Mouse (Mus musculus): ENCODE measurements around the gene Myo18b.

The Myo18b gene

DNA sequence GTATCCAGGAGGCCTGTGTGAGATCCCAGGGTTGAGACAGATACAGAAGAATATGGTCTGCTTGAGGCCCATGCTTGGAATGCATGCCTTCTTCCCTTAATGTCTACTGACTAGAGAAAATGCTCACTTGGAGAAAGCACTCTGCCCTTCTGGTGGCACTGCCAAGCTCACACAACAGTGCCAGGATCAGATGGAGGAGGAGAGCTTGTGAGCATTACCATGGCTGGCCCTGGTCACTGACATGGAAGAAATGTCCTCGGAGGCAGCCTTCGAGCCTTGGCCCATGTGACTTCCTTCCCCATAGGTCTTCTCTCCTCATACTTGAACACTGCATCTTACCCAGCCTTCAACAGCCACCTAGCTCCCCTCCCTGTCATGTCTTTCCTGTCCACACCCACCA is 216.9 kb downstream of the Myo18b start:
- DNase-seq (ENCODE audit: low read depth, low spot score): no peak

DNA sequence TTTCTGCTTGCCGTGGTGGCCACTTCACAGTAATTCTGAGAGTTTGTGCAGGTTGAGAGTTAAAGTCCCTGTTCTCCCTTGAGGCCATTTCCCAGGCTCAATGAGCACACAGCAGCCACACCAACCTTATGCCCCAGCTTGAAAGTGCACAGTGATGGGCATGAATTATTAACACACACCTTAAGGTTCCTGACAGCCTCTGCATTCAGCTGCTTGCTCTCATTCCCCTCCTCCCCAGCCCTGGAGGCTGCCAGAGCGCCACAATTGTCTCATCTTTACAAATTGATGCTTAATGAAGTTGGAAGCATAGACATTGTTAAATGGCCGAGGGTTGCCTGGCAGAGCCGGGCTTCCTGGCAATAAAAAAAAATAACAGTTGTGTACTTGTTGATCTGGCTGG is 218.0 kb downstream of the Myo18b start:
- no peak for DNase-seq (ENCODE audit: low read depth, low spot score)

DNA sequence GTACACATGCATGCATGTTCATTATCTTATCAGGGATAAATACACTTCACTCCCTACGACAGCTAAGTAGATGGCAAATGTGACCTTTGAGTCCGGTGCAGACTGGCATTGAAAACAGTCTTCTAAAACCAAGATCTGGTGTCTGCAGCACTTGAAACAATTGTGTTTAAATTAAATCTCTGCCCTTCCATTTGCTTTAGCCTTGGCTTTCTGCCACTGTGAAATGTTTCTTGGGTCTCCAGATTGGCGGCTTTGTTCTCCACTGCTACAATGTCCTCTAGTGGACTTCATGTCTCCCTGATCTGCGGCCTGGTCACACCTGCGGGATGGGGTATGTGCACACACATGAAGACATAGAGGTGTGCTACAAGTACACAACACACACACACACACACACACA is 221.4 kb downstream of the Myo18b start:
- no peak for DNase-seq (ENCODE audit: low read depth, low spot score)

DNA sequence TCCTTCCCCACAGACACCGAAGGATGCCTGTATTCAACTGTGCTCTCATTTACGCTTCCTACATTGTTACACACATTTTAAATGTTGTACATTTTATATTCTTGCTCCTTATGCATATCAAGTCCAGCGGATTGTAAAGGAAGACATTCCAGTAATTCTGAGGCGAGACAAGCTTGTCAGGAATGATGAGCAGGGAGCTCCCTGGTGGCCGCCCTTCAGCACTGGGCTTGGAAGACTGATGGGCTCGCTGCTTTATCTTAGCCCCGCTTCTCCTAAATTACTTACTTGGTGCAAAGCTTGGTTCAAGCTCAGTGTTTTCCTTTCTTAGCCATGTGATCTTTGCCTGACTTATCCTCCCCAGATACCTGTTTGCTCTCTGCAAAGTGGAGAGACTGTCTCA is 223.7 kb downstream of the Myo18b start:
- no peak for DNase-seq (ENCODE audit: low read depth, low spot score)

DNA sequence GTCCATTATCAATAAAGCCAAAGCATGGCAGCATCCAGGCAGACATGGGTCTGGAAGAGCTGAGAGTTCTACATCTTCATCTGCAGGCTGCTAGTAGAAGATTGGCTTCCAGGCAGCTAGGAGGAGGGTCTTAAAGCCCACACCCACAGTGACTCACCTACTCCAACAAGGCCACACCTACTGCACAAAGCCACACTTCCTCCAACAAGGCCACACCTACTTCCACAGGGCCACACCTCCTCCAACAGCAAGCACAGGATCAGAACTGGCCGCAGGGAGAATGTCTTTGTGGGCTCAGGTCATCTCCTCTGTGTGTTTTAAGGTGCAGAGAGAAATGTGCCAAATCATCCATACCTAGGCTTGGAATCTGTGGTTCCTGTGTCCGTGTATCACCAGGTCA is 224.2 kb downstream of the Myo18b start:
- DNase-seq (ENCODE audit: low read depth, low spot score): no peak

DNA sequence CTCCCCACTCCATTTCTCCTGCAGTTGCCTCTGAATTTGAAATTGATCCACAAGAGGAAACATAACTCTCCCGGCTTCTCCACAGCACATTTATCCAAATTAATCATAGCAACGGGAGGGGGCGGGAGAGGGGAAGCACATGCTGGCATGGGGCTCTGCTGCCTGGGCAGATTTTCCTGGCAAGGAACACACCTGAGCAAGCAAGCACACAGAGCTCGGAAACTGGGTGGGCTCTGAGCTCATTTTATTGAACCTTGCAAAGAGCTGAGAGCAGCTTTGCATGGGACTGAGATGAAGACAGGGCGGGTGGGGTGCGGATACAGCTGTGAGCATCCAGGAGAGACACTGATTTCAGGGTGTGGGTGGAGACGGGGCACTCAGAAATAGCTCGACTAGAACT is 229.0 kb downstream of the Myo18b start:
- peak; percentile 77 for DNase-seq (ENCODE audit: low read depth, low spot score)

DNA sequence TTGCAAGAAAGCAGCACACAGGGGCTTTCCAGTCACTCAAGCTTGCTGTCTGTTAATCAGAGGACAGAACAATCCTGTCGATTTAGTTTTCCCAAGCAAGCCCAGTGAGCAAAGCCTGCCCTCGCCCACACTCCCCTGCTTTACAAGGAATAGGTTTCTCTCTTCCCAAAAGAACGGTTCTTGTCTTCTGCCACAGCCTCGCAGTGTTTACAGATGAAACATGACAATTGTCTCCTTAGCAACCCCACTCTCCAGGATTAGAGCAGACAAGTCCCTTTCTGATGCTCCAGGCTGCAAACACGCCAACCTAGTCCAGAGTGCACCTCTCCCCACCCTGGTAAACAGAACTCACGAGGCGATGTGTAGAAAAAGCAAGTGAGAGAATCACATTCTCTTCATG is 230.5 kb downstream of the Myo18b start:
- peak; percentile 72 for DNase-seq (ENCODE audit: low read depth, low spot score)

DNA sequence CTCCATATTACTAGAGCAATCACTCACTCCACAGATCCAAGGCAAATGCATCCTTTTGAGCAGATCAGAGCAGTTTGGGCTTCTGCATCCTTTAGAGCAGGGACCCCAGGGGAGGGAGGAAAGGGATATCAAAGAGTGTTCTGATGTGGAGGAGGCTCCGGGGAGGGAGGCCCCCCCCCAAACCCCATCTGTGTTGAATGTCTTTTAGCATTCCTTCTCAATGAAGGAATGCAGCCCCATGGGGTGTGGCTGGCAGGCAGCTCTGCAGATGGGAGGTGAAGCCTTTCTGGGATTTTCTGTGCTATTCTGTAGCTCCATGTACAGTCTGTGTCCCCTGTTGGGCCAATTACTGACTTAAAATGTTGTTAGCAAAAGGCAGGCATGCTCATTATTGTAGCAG is 232.5 kb downstream of the Myo18b start:
- peak; percentile 23 for DNase-seq (ENCODE audit: low read depth, low spot score)

DNA sequence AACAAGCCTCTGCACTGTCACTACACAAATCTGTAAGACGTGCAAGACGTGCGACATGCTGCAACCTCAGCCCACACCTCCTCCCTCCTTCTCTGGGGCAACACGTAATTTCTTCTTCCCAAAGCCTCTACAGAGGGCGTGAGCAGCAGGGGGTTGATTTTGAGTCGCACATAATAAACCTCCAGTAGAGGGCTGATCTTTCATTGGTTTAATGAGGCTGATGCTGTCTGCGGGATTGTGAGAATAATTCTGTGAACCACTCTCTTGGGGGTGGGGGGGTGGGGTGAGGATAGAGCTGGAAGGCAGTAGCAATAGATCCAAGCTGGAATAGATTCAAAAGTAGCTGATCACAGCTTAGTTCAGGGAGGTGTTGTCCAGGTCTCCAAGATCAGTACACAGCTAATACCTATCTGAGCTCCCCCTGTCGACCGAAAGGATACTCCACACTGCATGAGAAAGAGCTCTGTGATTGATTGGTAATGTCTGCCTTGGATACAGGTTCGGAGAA is 235.2 kb downstream of the Myo18b start:
- DNase-seq (ENCODE audit: low read depth, low spot score): peak; percentile 81

DNA sequence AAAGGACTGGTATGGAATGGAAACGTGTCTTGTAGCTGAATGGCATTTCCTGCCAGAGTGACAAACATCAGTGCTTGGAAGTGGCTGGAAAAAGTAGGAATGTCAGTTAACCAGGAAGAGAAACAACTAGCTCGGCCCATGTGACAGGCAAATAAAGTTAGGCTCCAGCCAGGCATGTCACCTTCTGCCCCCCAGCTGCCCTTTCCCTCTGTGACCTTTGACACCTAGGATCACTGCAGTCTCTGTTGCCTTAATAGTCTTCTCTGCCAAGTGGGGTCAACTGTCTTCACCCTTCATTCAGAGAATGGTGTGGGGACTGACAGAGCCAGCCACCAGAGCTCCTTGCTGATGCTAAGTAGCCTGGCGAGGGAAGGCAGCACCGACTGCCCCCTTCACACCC is 236.9 kb downstream of the Myo18b start:
- no peak for DNase-seq (ENCODE audit: low read depth, low spot score)

DNA sequence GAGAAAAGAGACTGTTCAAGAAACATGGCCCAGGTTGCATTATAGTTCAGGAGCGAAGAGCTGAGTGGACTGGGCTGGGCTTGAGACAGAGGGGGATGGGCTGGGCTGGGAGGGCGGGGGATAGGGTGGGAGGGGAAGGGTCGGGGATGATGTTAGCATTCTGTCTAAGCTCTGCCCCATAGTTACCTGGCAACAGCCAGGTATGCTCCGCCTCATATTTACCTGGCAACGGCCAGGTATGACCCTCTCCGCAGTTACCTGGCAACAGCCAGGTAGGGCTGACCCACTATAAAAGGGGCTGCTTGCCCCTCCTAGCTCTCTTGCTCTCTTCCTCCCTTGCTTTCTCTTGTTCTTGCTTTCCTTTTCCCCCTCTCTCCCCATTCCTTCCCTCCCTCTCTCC is 239.4 kb downstream of the Myo18b start:
- DNase-seq (ENCODE audit: low read depth, low spot score): no peak

DNA sequence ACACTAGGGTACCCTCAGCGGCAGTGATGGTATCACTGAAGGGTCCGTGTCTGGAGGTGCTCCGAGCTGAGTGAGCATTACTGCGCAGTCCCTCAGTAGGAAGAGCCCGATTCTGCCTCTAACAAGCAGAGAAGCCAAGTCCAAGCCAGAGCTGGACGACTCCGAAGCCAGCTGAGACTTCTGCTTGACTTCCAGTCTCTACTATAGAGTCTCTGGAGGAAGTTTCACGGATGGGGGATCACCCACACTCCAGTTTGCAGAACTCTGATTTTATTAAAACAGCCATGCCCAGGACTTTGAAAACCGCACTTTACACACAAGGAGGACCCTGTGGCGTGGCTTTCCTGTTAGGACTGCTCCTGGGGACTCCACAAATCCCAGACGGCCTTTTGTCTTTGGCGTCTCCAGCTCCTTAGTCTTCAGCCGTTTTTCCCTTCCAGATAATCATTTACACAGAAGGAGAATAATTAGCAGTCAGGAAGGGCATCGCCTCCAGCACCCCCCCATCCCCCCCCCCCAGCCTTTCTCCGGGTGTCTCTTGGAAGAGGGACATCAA is 240.1 kb downstream of the Myo18b start:
- no peak for DNase-seq (ENCODE audit: low read depth, low spot score)

DNA sequence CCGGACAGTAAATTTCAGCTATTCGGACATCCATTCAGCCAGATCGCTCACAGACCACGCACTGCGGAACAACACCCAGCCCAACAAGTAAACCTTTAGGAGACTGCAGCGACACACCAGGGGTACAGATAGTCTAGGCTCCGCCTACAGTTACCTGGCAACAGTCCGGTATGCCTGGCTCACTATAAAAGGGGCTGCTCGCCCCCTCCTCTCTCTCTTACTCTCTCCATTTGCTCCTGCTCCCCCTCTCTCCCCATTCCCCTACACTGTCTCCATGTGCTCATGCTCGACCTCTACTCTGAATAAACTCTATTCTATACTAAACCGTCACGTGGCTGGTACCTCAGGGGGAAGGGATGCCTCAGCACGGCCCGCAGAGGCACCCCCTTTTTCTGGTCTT is 240.6 kb downstream of the Myo18b start:
- no peak for DNase-seq (ENCODE audit: low read depth, low spot score)

DNA sequence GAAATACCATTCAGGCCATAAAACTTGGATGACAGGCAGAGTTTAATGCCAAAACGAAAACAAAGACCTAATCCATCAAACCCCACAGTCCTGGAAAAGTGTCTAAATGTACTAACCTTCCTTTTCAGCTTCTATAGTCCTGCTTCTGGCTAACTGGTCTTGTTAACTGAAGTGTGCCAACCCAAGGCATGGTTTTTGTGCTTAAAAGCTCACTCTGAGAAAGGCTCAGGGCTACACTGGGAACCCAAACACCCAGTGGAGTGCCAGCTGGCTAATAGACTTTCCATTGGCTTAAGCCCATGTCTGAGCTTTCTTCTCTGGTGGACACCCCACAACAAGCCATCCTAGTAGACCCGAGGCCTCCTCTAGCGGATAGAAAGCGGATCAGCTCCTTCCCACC is 244.1 kb downstream of the Myo18b start:
- no peak for DNase-seq (ENCODE audit: low read depth, low spot score)

DNA sequence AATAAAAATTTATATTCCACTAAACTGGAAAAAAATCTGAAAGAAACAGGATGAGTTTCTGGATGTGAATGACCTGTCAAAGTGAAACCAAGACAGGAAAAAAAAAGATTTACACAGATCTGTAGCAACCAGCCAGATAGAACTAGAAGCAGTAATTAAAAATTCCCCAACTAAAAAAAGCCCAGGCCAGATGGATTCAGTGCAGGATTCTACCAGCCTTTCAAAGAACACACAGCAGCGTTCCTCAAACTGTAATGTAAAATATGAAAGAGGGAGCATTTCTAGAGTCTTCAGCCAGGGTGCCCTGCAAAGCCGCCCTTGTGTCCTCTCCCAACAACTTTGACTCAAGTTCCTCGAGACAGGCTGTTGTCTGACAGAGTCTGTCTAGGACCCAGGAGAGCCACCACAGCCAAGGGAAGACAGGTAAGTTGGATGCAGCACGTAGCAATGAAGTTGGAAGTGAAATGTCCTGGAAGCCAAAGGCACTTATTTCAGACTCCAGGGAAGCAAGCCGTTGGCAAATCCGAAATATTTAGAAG is 246.9 kb downstream of the Myo18b start:
- DNase-seq (ENCODE audit: low read depth, low spot score): peak; percentile 69

DNA sequence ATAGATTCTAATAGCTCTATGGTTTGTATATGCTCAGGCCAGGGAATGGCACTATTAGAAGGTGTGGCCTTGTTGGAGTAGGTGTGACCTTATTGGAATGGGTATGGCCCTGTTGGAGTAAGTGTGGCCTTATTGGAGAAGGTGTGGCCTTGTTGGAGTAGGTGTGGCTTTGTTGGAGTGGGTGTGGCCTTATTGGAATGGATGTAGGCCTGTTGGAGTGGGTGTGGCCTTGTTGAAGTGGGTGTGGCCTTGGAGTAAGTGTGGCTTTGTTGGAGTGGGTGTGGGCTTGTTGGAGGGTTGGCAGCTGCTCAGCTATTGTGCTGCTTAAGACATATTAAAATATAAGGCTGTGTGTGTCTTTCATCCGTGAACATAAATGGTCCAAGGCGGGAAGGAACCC is 249.3 kb downstream of the Myo18b start:
- DNase-seq (ENCODE audit: low read depth, low spot score): no peak

DNA sequence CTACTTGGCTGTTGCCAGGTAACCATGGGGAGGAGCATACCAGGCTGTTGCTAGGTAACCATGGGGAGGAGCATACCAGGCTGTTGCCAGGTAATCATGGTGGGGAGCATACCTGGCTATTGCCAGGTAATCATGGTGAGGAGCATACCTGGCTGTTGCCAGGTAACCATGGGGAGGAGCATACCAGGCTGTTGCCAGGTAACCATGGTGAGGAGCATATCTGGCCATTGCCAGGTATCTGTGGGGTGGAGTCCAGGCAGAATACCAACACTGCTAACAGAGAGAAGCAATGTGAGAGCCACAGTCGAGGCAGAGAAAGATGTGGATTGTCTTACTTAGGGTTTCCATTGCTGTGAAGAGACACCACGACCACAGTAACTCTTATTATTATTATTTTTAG is 250.6 kb downstream of the Myo18b start:
- no peak for DNase-seq (ENCODE audit: low read depth, low spot score)

DNA sequence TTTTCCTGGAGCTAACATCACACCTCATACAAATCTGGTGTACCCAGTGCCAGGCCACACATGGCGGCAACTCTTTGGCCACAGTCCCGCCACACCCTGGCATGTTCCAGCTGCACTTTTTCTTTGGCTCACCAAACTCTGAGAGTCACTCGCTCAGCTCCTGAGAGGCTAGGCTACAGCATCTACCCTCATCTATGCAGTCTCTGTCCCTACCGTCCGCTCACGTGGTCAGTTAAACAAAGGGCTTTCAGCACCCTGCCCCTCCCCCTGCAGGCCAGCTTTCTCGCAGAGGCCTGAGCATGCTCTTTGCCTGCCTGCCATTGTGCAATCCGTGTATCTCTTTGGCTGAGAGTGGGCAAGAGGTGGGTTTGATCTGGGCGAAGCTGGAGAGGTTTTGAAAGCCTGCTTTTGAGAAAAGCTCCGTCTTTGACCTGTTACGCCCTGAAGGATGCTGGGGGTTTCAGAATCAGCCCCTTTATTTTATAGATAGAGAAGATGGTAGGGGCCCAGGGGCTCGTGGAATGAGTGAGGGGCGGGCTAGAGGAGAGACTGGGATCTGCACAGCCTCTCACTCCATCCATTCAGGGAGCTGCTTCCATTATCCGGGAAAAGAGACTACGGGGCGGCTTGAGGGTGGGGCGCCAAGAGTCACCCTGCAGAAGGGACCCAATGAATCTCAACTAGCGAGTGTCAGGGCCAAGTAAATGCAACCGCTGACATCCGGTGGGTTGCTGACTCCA is 252.5 kb downstream of the Myo18b start:
- DNase-seq (ENCODE audit: low read depth, low spot score): peak; percentile 92

DNA sequence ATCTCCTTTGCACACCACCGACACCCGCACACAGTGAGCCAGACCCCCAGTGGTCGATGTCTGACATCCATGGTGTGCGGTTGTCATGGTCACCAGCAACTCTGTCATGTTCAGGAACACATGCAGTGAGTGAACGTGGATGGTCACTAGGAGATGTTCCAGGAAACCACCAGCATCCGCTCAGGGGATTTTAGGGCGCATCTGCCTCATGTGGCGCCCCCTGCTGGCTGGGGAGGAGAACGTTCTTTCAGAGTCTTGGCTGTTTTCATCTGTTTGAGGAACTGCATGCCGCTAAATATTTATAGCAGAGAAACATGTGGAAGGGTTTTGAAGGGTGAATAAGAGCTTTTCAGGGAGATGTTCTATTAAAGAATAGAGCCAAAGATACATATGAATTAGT is 253.4 kb downstream of the Myo18b start:
- peak; percentile 58 for DNase-seq (ENCODE audit: low read depth, low spot score)

DNA sequence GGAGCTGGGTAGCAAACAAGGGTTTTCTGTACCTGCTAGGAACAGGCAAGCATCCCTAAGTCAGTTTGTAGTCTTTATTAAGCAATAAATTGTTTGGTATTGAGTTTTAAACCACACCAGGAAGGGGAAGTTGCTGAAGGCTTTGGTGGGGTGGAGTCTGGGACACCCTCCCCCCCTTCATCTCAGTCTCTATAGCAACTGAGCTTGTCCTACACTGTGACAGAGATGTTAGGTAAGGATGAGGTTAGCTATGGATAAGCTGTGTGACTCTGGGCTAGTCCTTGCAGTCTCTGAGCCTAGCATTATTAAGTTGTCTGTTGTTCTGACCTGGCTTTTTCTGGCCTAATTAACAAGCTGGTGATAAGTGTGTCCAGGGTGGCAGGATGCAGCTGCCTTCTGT is 254.4 kb downstream of the Myo18b start:
- DNase-seq (ENCODE audit: low read depth, low spot score): no peak

DNA sequence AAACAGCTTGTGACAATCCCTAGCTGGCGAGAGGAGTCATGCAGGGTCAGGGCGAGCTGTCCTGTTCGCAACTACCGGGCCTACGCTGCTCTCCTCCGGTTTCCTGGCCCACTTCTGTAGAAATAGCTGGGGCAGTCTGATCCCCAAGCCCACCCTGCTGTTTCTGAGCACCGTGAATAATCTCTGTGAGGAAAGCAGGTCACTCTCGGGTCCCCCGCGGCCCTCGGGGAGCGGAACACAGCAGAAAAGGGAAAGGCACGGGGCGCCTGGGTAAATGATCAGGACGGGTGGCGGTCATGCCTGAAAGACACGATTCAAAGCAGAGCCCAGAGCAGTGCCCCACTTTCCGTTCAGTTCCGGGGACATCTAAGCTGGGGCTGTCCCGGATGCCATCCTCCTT is 255.0 kb downstream of the Myo18b start:
- no peak for DNase-seq (ENCODE audit: low read depth, low spot score)

DNA sequence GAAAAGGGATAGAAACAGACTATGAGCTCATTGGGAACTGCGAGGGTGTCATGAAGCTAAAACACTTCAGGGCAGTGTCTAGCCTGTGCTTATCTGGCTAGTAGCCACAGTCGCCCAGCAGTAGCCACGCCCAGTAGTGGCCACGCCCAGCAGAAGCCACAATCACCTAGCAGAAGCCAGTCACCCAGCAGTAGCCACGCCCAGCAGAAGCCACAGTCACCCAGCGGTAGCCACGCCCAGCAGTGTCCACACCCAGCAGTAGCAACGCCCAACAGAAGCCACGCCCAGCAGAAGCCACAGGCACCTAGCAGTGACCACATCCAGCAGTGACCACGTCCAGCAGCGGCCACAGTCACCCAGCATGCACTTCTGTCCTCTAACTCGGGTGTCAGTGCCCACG is 255.5 kb downstream of the Myo18b start:
- DNase-seq (ENCODE audit: low read depth, low spot score): no peak
